ENCODE assay signal across 8 mouse cellular contexts in genomic region chr2:48949743-48950251, GRCm38 (mm10). TPM values are rescaled to one million over a fixed set of nuclear protein-coding genes. Genes with fewer than 3 reads are reported as not detected.
A peak's percentile ranks its signal among the peaks of the same experiment; 100 is the strongest.
DNase-seq lines count a peak whose midpoint lies in the region; ATAC-seq and TF ChIP-seq lines count a peak whose summit lies in the region.

No protein-coding gene starts in this region.

- intact Hi-C loops in heart, adult 2 months (cut with DNase I) = loop anchor here (5.0 kb wide), 1 partner anchor 137 kb away; the partner anchor contains the start of gene Acvr2a

- TF ChIP-seq POLR2A in heart, adult 2 months (IDR thresholded peaks at IDR 0.05; ENCODE audit: insufficient read depth, low read depth, low read length) = 0 out of 2 replicates have a peak, but pooled peaks have one; percentile 7

- no peak for DNase-seq in embryonic facial prominence, embryonic 11.5 days (ENCODE audit: low spot score)
- DNase-seq in heart, adult 2 months = peak; percentile 54 to 60
- DNase-seq in kidney, adult 9 months = peak; percentile 52
- peak; percentile 22 for DNase-seq in liver, embryonic 13.5 days
- peak; percentile 66 for DNase-seq in neural tube, embryonic 10.5 days (ENCODE audit: extremely low spot score, low spot score)
- no peak for DNase-seq in stomach, postnatal 0 days (ENCODE audit: low spot score)

- peak overlapping the region; percentile 77 for H3ac ChIP-seq in C2C12 (ENCODE audit: control insufficient read depth, insufficient read length, low read depth)

- no peak for TF ChIP-seq EP300 in heart, adult 2 months (IDR thresholded peaks at IDR 0.05; ENCODE audit: insufficient read depth, low read depth, low read length)
- TF ChIP-seq EP300 in stomach, postnatal 0 days (optimal IDR thresholded peaks at IDR 0.05) = no peak

- peak overlapping the region; percentile 57 for H3K4me2 ChIP-seq in embryonic facial prominence, embryonic 11.5 days (ENCODE audit: low read depth, low read length)
- H3K4me2 ChIP-seq in liver, embryonic 13.5 days = peak overlapping the region; percentile 78
- peak overlapping the region; percentile 65 for H3K4me2 ChIP-seq in stomach, postnatal 0 days (replicated peaks; ENCODE audit: low read depth)

- H3K9me3 ChIP-seq in embryonic facial prominence, embryonic 11.5 days (replicated peaks; ENCODE audit: control insufficient read depth, low read length) = no peaks in the 10 kb centered on the region
- H3K9me3 ChIP-seq in liver, embryonic 13.5 days (replicated peaks) = no peaks in the 10 kb centered on the region
- H3K9me3 ChIP-seq in stomach, postnatal 0 days (ENCODE audit: control insufficient read depth, low read length) = no peaks in the 10 kb centered on the region

- H3K27ac ChIP-seq in embryonic facial prominence, embryonic 11.5 days (replicated peaks; ENCODE audit: low read depth, low read length) = peak overlapping the region; percentile 87
- peak overlapping the region; percentile 91 for H3K27ac ChIP-seq in heart, adult 2 months
- H3K27ac ChIP-seq in liver, embryonic 13.5 days = peak overlapping the region; percentile 91
- H3K27ac ChIP-seq in stomach, postnatal 0 days (replicated peaks) = peak overlapping the region; percentile 98

- peaks cover 9% of the 10 kb centered on the region for H3K36me3 ChIP-seq in C2C12 (ENCODE audit: control insufficient read depth, insufficient read depth)
- H3K36me3 ChIP-seq in embryonic facial prominence, embryonic 11.5 days (replicated peaks; ENCODE audit: control insufficient read depth, insufficient read depth, low read depth, low read length) = no peaks in the 10 kb centered on the region
- H3K36me3 ChIP-seq in heart, adult 2 months (ENCODE audit: control insufficient read depth, insufficient read depth, low read length) = peaks cover 3% of the 10 kb centered on the region; the same call in 1 of the 2 replicates
- H3K36me3 ChIP-seq in liver, embryonic 13.5 days = no peaks in the 10 kb centered on the region
- H3K36me3 ChIP-seq in stomach, postnatal 0 days (ENCODE audit: control insufficient read depth, insufficient read depth, low read length) = no peaks in the 10 kb centered on the region

- 0% methylated on average over 5 of the region's 9 CpGs for WGBS in embryonic facial prominence, embryonic 11.5 days
- 1% methylated on average over 8 of the region's 9 CpGs for WGBS in heart, adult 2 months
- WGBS in liver, embryonic 13.5 days (ENCODE audit: insufficient replicate concordance) = 0% methylated on average over 8 of the region's 9 CpGs
- 0% methylated on average over 7 of the region's 9 CpGs for WGBS in stomach, postnatal 0 days

- TF ChIP-seq CTCF in C2C12 (IDR thresholded peaks at IDR 0.05; ENCODE audit: control insufficient read depth, insufficient read depth, insufficient read length) = no peak
- no peak for TF ChIP-seq CTCF in heart, adult 2 months (IDR thresholded peaks at IDR 0.05)
- no peak for TF ChIP-seq CTCF in stomach, postnatal 0 days (IDR thresholded peaks at IDR 0.05; ENCODE audit: low read depth)

- no peaks in the 10 kb centered on the region for H3K4me1 ChIP-seq in embryonic facial prominence, embryonic 11.5 days (ENCODE audit: control insufficient read depth, insufficient read depth, low read length)
- H3K4me1 ChIP-seq in heart, adult 2 months (ENCODE audit: control insufficient read depth, insufficient read depth, low read length) = no peaks in the 10 kb centered on the region; the same call in 1 of the 2 replicates
- H3K4me1 ChIP-seq in liver, embryonic 13.5 days (replicated peaks) = peaks cover 21% of the 10 kb centered on the region
- no peaks in the 10 kb centered on the region for H3K4me1 ChIP-seq in stomach, postnatal 0 days (replicated peaks; ENCODE audit: control insufficient read depth, insufficient read depth)

- peaks cover 87% of the 10 kb centered on the region for H3K79me3 ChIP-seq in C2C12 (ENCODE audit: low read depth)

- H3K79me2 ChIP-seq in C2C12 (ENCODE audit: control insufficient read depth, insufficient read depth) = peaks cover 94% of the 10 kb centered on the region
- H3K79me2 ChIP-seq in heart, adult 2 months (replicated peaks; ENCODE audit: control insufficient read depth, insufficient read depth, low read length) = peaks cover 2% of the 10 kb centered on the region

- ATAC-seq in activated CD4-positive, CD25-positive, alpha-beta regulatory T cell, adult 4 months = peak; percentile 3
- ATAC-seq in embryonic facial prominence, embryonic 11.5 days (replicated peaks; ENCODE audit: insufficient number of reproducible peaks, low FRiP score, low TSS enrichment, low read depth) = peak; percentile 72
- ATAC-seq in liver, embryonic 13.5 days (ENCODE audit: low read depth) = peak; percentile 30
- ATAC-seq in stomach, postnatal 0 days (ENCODE audit: low FRiP score, low TSS enrichment) = peak; percentile 43

- H3K9ac ChIP-seq in embryonic facial prominence, embryonic 11.5 days (replicated peaks; ENCODE audit: low read length) = peak overlapping the region; percentile 86
- peak overlapping the region; percentile 82 for H3K9ac ChIP-seq in heart, adult 2 months (ENCODE audit: low read depth, low read length)
- peak overlapping the region; percentile 94 for H3K9ac ChIP-seq in liver, embryonic 13.5 days
- peak overlapping the region; percentile 90 for H3K9ac ChIP-seq in stomach, postnatal 0 days (ENCODE audit: low read length)

- H3K4me3 ChIP-seq in C2C12 (ENCODE audit: insufficient read depth, poor library complexity, severe bottlenecking) = peak overlapping the region; percentile 90
- peak overlapping the region; percentile 82 for H3K4me3 ChIP-seq in embryonic facial prominence, embryonic 11.5 days (ENCODE audit: low read depth, low read length)
- H3K4me3 ChIP-seq in heart, adult 2 months = peak overlapping the region; percentile 90
- H3K4me3 ChIP-seq in liver, embryonic 13.5 days (replicated peaks) = peak overlapping the region; percentile 98
- peak overlapping the region; percentile 89 for H3K4me3 ChIP-seq in stomach, postnatal 0 days (ENCODE audit: low read depth, low read length)

- no peaks in the 10 kb centered on the region for H3K27me3 ChIP-seq in C2C12 (ENCODE audit: control insufficient read depth, insufficient read depth, insufficient read length)
- H3K27me3 ChIP-seq in embryonic facial prominence, embryonic 11.5 days (ENCODE audit: control insufficient read depth, insufficient read depth, low read length) = no peaks in the 10 kb centered on the region
- no peaks in the 10 kb centered on the region for H3K27me3 ChIP-seq in heart, adult 2 months (ENCODE audit: control insufficient read depth, insufficient read depth, low read length)
- H3K27me3 ChIP-seq in liver, embryonic 13.5 days = no peaks in the 10 kb centered on the region
- no peaks in the 10 kb centered on the region for H3K27me3 ChIP-seq in stomach, postnatal 0 days (ENCODE audit: control insufficient read depth, insufficient read depth, low read length)

TF ChIP-seq in C2C12, 6 proteins besides CTCF, POLR2A, EP300 and RAD21:
- TF ChIP-seq MAX (IDR thresholded peaks at IDR 0.05) (no peak), FOSL1 (IDR thresholded peaks at IDR 0.05; ENCODE audit: insufficient read depth, low read length, poor library complexity, severe bottlenecking) (no peak)

RNA-seq across cellular contexts. Expression of gene Orc4, which starts 0.3 kb away (rescaled TPM):
- polyA plus RNA-seq in C2C12 (2012; fragmentation: generic; extraction: Trizol) = 19.2 TPM
- polyA plus RNA-seq in activated CD4-positive, CD25-positive, alpha-beta regulatory T cell, adult 4 months (2017; shearing (Covaris generic)) = 100 to 1,000 TPM; 103 to 115 TPM
- 136 and 148 TPM in 2 replicates for polyA plus RNA-seq in embryonic facial prominence, embryonic 11.5 days (2014; fragmentation: Nextera tagmentation; extraction: Ambion mirVana)
- 10 to 100 TPM; 25.1 to 30.2 TPM for total RNA-seq in heart, adult 2 months (2021)
- 7.5 and 17.2 TPM in 2 replicates for polyA plus RNA-seq in heart, adult 2 months (2012; rRNA removed)
- polyA plus RNA-seq in liver, embryonic 13.5 days (2015; fragmentation: Nextera tagmentation; extraction: Ambion mirVana) = 48.7 and 58.7 TPM in 2 replicates
- polyA plus RNA-seq in stomach, postnatal 0 days (2015; fragmentation: Nextera tagmentation; extraction: Ambion mirVana) = 54.6 and 55.8 TPM in 2 replicates

RNA-seq across cellular contexts. Expression of gene Mbd5, which starts 0.5 kb away (rescaled TPM):
- polyA plus RNA-seq in C2C12 (2012; fragmentation: generic; extraction: Trizol) = 3.8 TPM
- polyA plus RNA-seq in activated CD4-positive, CD25-positive, alpha-beta regulatory T cell, adult 4 months (2017; shearing (Covaris generic)) = 10 to 100 TPM; 19.8 to 23.9 TPM
- 30.6 and 33.8 TPM in 2 replicates for polyA plus RNA-seq in embryonic facial prominence, embryonic 11.5 days (2014; fragmentation: Nextera tagmentation; extraction: Ambion mirVana)
- 10 to 100 TPM; 29.1 to 35.3 TPM for total RNA-seq in heart, adult 2 months (2021)
- 6.0 and 11.3 TPM in 2 replicates for polyA plus RNA-seq in heart, adult 2 months (2012; rRNA removed)
- 5.5 and 6.7 TPM in 2 replicates for polyA plus RNA-seq in liver, embryonic 13.5 days (2015; fragmentation: Nextera tagmentation; extraction: Ambion mirVana)
- 7.3 and 8.2 TPM in 2 replicates for polyA plus RNA-seq in stomach, postnatal 0 days (2015; fragmentation: Nextera tagmentation; extraction: Ambion mirVana)

Comparison
In these comparisons a context has a peak if more than half of its experiments do, and no peak if none do; other contexts are left out.
1. ATAC-seq: peak in every context shown above with its lines; median percentile 72 in embryonic facial prominence, embryonic 11.5 days; 43 in stomach, postnatal 0 days; 30 in liver, embryonic 13.5 days; 3 in activated CD4-positive, CD25-positive, alpha-beta regulatory T cell, adult 4 months.
2. DNase-seq: peak in heart, adult 2 months (2 of 2), kidney, adult 9 months (single experiment), liver, embryonic 13.5 days (single experiment) and neural tube, embryonic 10.5 days (single experiment); none in embryonic facial prominence, embryonic 11.5 days (single experiment) and stomach, postnatal 0 days (single experiment).
3. Peak in every context shown above with its lines, with median percentiles within 50 percentile points of each other: H3K4me3 ChIP-seq, H3K27ac ChIP-seq, H3K4me2 ChIP-seq and H3K9ac ChIP-seq.